Mouse (Mus musculus): ENCODE measurements around the gene Lhpp. TPM values are rescaled to one million over a fixed set of nuclear protein-coding genes. Genes with fewer than 3 reads are reported as not detected.

Gene Lhpp
- polyA plus RNA-seq, 1 experiment from 2014 or later, result 15.1 TPM

DNA sequence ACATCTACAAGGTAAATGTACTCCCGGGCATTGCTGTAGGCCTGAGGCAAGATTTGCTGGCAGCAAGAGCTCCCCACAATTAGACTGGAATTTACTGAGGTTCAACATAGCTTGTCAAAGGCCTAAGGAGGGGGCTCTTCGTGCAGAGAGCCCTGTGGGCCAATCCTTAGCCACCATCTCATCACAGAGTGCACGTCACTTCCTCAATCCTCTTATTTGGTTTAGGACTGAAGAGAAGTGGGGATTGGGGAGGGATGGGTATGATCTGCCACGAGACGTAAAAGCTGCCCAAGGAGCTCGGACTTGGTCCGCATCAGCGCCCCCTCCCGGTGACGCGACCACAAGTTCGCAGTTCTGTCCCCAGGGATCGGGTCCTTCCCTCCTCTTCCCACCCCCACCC lies 34.8 kb upstream of the Lhpp start:
- H3K4me3 ChIP-seq (ENCODE audit: low read depth, low read length), result peak overlapping the region; percentile 69
- peak; percentile 87 for ATAC-seq (replicated peaks; ENCODE audit: low FRiP score)
- no peaks in the 10 kb centered on the region for H3K9me3 ChIP-seq (ENCODE audit: control insufficient read depth, low read length)
- peaks cover 5% of the 10 kb centered on the region; the same call in 1 of the 2 replicates for H3K27me3 ChIP-seq (ENCODE audit: control insufficient read depth, insufficient read depth, low read length)
- peak overlapping the region; percentile 83 for H3K4me2 ChIP-seq (ENCODE audit: low read depth, low read length, severe bottlenecking)
- H3K36me3 ChIP-seq (ENCODE audit: control insufficient read depth, insufficient read depth, low read length), result no peaks in the 10 kb centered on the region
- peaks cover 4% of the 10 kb centered on the region; the same call in 1 of the 2 replicates for H3K4me1 ChIP-seq (replicated peaks; ENCODE audit: control insufficient read depth, insufficient read depth, low read length)
- under 1% methylated on average over 13 of the region's 13 CpGs for WGBS
- peak overlapping the region; percentile 78 for H3K27ac ChIP-seq (ENCODE audit: low read depth, low read length)
- peak overlapping the region; percentile 67 for H3K9ac ChIP-seq (ENCODE audit: low read length)
- peak; percentile 91 for DNase-seq (ENCODE audit: low spot score)

DNA sequence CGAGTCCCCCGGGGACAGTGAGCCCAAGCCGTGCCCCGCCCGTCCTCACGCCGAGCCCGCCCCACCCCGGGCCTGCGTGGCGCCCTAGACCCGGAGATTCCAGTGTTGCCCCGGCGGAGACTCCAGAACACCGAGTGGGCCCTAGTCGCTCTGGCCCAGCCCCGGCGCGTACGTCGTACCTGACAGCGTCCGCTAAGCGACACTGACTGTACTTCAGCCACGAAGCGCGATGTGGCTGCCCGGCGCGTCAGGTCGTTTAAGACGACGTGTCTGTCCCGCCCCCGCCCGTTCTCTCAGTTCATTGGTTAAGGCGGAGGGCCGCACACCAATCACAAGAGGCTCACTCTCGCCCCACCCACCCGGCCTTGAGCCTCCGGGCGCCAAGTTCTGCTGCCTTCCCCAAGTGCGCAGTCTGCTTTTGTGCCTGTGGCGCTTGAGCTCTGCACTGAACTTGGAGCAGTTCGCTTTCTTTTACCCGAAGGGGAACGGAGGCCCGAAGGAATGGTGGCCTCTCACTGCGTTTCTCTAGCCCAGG lies 34.3 kb upstream of the Lhpp start, which contains the start of gene Oat:
TSS of gene Oat (minus strand) at position 283 of the 535 bp plus-strand sequence.
- no peaks in the 10 kb centered on the region for H3K36me3 ChIP-seq (ENCODE audit: control insufficient read depth, insufficient read depth, low read length)
- H3K27me3 ChIP-seq (ENCODE audit: control insufficient read depth, insufficient read depth, low read length), result peaks cover 5% of the 10 kb centered on the region; the same call in 1 of the 2 replicates
- DNase-seq (ENCODE audit: low spot score) (peak; percentile 97), ATAC-seq (replicated peaks; ENCODE audit: low FRiP score) (peak; percentile 97)
- under 1% methylated on average over 49 of the region's 49 CpGs for WGBS
- no peaks in the 10 kb centered on the region for H3K9me3 ChIP-seq (ENCODE audit: control insufficient read depth, low read length)
- H3K4me3 ChIP-seq (ENCODE audit: low read depth, low read length), result peak within 1 kb of the TSS; percentile 69
- H3K4me1 ChIP-seq (replicated peaks; ENCODE audit: control insufficient read depth, insufficient read depth, low read length), result peaks cover 4% of the 10 kb centered on the region; the same call in 1 of the 2 replicates
- H3K27ac ChIP-seq (ENCODE audit: low read depth, low read length), result peak within 1 kb of the TSS; percentile 78
- H3K4me2 ChIP-seq (ENCODE audit: low read depth, low read length, severe bottlenecking), result peak within 1 kb of the TSS; percentile 83
- H3K9ac ChIP-seq (ENCODE audit: low read length), result peak within 1 kb of the TSS; percentile 67

DNA sequence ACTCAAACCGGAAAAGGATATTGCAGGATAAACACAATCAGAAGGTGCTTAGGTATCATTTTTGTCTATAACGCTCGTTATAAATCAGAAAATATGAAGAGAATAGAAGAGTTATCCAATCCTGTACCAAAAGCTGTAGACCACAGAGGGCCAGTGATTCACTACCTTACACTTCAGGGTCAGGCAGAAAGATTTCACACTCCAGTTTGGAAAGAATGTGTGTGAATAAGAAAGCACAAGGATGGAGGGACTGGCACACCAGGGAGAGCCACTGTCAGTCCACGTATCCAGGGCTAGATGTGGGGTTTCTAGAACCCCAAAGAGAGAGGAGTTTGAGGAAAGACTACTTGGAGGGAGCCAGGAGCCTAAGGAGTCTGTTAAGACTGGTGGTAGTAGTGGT lies 33.5 kb upstream of the Lhpp start:
- peaks cover 4% of the 10 kb centered on the region; the same call in 1 of the 2 replicates for H3K4me1 ChIP-seq (replicated peaks; ENCODE audit: control insufficient read depth, insufficient read depth, low read length)
- ATAC-seq (replicated peaks; ENCODE audit: low FRiP score) (no peak), DNase-seq (ENCODE audit: low spot score) (no peak)
- H3K4me3 ChIP-seq (ENCODE audit: low read depth, low read length), result no peak overlapping the region
- H3K27ac ChIP-seq (ENCODE audit: low read depth, low read length), result no peak overlapping the region
- peaks cover 5% of the 10 kb centered on the region; the same call in 1 of the 2 replicates for H3K27me3 ChIP-seq (ENCODE audit: control insufficient read depth, insufficient read depth, low read length)
- peak overlapping the region; percentile 83; the same call in 1 of the 2 replicates for H3K4me2 ChIP-seq (ENCODE audit: low read depth, low read length, severe bottlenecking)
- 53% methylated on average over 4 of the region's 4 CpGs for WGBS
- H3K9me3 ChIP-seq (ENCODE audit: control insufficient read depth, low read length), result no peaks in the 10 kb centered on the region
- H3K9ac ChIP-seq (ENCODE audit: low read length), result peak overlapping the region; percentile 48; the same call in 1 of the 2 replicates
- H3K36me3 ChIP-seq (ENCODE audit: control insufficient read depth, insufficient read depth, low read length), result no peaks in the 10 kb centered on the region

DNA sequence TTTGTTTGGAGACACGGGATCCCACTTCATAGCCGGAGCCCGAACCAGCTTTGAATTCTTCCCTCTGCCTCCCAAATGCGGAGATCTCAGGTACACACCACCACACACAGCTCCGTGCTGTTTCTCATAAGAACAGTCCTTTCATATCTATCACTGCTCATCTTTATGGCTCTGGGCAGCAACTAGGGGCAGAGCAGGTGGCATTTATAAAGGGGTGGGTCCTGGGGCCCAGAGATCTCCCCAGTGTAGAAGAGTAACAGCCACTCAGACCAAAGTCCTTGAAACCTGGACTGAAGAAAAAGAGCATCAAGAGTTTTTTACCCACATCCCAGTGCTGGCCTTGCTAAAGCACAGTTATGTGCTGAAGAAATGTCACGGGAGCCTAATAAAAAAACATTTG lies 29.9 kb upstream of the Lhpp start:
- no peak overlapping the region for H3K27ac ChIP-seq (ENCODE audit: low read depth, low read length)
- H3K4me2 ChIP-seq (ENCODE audit: low read depth, low read length, severe bottlenecking), result no peak overlapping the region
- ATAC-seq (replicated peaks; ENCODE audit: low FRiP score) (no peak), DNase-seq (ENCODE audit: low spot score) (no peak)
- peaks cover 5% of the 10 kb centered on the region; the same call in 1 of the 2 replicates for H3K27me3 ChIP-seq (ENCODE audit: control insufficient read depth, insufficient read depth, low read length)
- no peaks in the 10 kb centered on the region for H3K36me3 ChIP-seq (ENCODE audit: control insufficient read depth, insufficient read depth, low read length)
- no peak overlapping the region for H3K9ac ChIP-seq (ENCODE audit: low read length)
- no peak overlapping the region for H3K4me3 ChIP-seq (ENCODE audit: low read depth, low read length)
- no peaks in the 10 kb centered on the region; the same call in 1 of the 2 replicates for H3K4me1 ChIP-seq (replicated peaks; ENCODE audit: control insufficient read depth, insufficient read depth, low read length)
- H3K9me3 ChIP-seq (ENCODE audit: control insufficient read depth, low read length), result no peaks in the 10 kb centered on the region
- 86% methylated on average over 6 of the region's 6 CpGs for WGBS

DNA sequence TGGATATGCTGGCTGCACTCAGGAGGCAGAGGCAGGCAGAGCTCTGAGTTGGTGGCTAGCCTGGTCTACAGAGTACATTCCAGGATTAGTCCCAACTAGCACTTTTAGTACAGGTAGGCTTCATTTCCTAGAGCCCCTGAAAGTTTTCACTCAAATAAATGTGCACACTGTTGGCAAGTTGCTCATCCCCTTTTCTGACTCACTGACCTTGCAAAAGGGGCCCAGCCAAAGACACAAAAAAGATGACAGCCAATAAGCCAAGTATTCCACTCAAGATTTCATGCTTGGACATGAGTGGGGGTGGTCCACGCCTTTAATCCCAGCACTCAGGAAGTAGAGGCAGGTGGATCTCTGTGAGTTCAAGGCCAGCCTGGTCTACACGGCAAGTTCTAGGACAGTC lies 29.0 kb upstream of the Lhpp start:
- Histone ChIP-seq H3K9me3 (ENCODE audit: control insufficient read depth, low read length) (no peaks in the 10 kb centered on the region), H3K4me3 (ENCODE audit: low read depth, low read length) (no peak overlapping the region), H3K36me3 (ENCODE audit: control insufficient read depth, insufficient read depth, low read length) (no peaks in the 10 kb centered on the region), H3K9ac (ENCODE audit: low read length) (no peak overlapping the region), H3K27ac (ENCODE audit: low read depth, low read length) (no peak overlapping the region), H3K4me2 (ENCODE audit: low read depth, low read length, severe bottlenecking) (no peak overlapping the region), H3K4me1 (replicated peaks; ENCODE audit: control insufficient read depth, insufficient read depth, low read length) (no peaks in the 10 kb centered on the region; the same call in 1 of the 2 replicates), H3K27me3 (ENCODE audit: control insufficient read depth, insufficient read depth, low read length) (peaks cover 5% of the 10 kb centered on the region; the same call in 1 of the 2 replicates)
- DNase-seq (ENCODE audit: low spot score) (no peak), ATAC-seq (replicated peaks; ENCODE audit: low FRiP score) (no peak)
- 86% methylated on average over 2 of the region's 2 CpGs for WGBS

DNA sequence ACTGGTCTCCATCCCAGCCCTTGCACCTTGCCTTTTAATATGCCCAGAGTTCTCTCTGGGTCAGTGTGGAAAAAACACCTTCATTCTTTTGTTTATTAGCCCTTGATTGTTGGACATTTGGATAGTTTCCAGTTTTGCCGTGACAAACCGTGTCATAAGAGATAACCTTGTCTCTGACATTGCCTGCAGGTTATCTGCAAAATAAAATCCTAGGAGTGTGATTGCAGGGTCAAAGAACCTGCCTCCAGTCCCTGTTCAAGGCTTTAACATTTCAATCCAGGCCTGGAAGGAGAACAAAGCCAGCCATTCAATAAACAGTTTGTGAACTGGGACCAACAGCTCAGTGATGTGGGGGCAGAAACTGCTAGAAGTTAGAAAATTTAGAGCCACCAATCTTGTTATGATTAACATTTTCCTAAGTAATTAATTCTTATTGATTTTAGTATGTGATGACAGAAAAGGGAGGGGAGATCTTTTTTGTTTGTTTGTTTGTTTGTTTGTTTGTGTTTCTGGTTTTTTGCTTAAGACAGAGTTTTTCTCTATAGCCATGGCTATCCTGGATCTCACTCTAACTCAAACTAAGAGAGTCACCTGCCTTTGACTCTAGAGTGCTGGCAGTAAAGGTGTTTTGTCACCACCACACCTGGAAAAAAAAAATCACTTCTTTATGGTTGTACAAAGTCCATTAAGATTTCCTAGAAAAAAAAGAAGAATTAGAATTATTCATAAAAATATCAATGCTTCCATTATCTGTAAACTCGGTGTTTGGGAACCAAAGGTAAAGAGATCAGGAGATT lies 24.5 kb upstream of the Lhpp start:
- Histone ChIP-seq H3K27ac (ENCODE audit: low read depth, low read length) (no peak overlapping the region), H3K4me3 (ENCODE audit: low read depth, low read length) (no peak overlapping the region), H3K27me3 (ENCODE audit: control insufficient read depth, insufficient read depth, low read length) (no peaks in the 10 kb centered on the region), H3K4me2 (ENCODE audit: low read depth, low read length, severe bottlenecking) (no peak overlapping the region), H3K36me3 (ENCODE audit: control insufficient read depth, insufficient read depth, low read length) (no peaks in the 10 kb centered on the region), H3K9me3 (ENCODE audit: control insufficient read depth, low read length) (no peaks in the 10 kb centered on the region), H3K9ac (ENCODE audit: low read length) (no peak overlapping the region), H3K4me1 (replicated peaks; ENCODE audit: control insufficient read depth, insufficient read depth, low read length) (no peaks in the 10 kb centered on the region)
- WGBS, result 82% methylated on average over 3 of the region's 3 CpGs
- ATAC-seq (replicated peaks; ENCODE audit: low FRiP score) (no peak), DNase-seq (ENCODE audit: low spot score) (no peak)

DNA sequence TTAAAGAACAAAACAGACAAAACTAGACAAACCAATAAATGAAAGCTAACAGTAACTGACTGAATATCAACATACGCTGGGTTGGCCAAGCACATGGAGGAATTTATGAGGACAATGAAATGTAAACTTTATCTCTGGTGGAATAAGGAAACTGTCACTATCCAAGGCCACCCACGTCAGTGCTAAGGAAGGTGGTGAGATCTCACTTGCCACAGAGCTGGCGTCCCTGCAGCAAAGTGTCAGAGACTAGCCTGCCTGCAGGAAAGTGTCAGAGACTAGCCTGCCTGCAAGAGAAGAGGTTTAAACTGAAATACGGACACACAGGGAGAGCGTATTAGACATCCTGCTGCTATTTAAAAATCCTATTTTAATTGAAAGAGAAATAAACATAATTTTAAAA lies 23.3 kb upstream of the Lhpp start:
- no peak overlapping the region for H3K4me2 ChIP-seq (ENCODE audit: low read depth, low read length, severe bottlenecking)
- H3K36me3 ChIP-seq (ENCODE audit: control insufficient read depth, insufficient read depth, low read length), result no peaks in the 10 kb centered on the region
- no peak for ATAC-seq (replicated peaks; ENCODE audit: low FRiP score)
- H3K9me3 ChIP-seq (ENCODE audit: control insufficient read depth, low read length), result no peaks in the 10 kb centered on the region
- no peaks in the 10 kb centered on the region for H3K27me3 ChIP-seq (ENCODE audit: control insufficient read depth, insufficient read depth, low read length)
- no peak for DNase-seq (ENCODE audit: low spot score)
- H3K4me3 ChIP-seq (ENCODE audit: low read depth, low read length), result no peak overlapping the region
- H3K27ac ChIP-seq (ENCODE audit: low read depth, low read length), result no peak overlapping the region
- WGBS, result 72% methylated on average over 5 of the region's 5 CpGs
- no peaks in the 10 kb centered on the region for H3K4me1 ChIP-seq (replicated peaks; ENCODE audit: control insufficient read depth, insufficient read depth, low read length)
- no peak overlapping the region for H3K9ac ChIP-seq (ENCODE audit: low read length)

DNA sequence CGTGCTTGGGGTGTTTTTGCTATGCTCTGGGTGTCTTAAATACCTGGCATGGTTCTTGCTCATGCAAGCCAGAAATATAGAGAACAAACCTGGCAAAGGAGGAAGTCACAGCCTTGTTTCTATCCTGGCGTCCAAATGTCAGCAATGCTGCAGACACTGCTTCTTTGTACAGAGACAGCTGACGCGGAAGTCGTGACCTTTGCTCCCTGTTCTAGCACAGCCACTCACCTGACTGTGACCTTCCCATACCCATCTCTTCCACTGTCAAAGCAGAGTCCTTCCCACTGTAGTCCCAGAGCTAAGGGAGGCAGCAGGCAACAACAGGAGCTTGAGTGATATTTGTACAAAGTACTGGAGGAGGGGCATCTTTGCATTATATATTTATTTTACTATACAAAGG lies 20.8 kb upstream of the Lhpp start:
- Histone ChIP-seq H3K9me3 (ENCODE audit: control insufficient read depth, low read length) (no peaks in the 10 kb centered on the region), H3K4me3 (ENCODE audit: low read depth, low read length) (no peak overlapping the region), H3K4me1 (replicated peaks; ENCODE audit: control insufficient read depth, insufficient read depth, low read length) (no peaks in the 10 kb centered on the region), H3K36me3 (ENCODE audit: control insufficient read depth, insufficient read depth, low read length) (no peaks in the 10 kb centered on the region), H3K27ac (ENCODE audit: low read depth, low read length) (no peak overlapping the region), H3K9ac (ENCODE audit: low read length) (no peak overlapping the region), H3K27me3 (ENCODE audit: control insufficient read depth, insufficient read depth, low read length) (no peaks in the 10 kb centered on the region), H3K4me2 (ENCODE audit: low read depth, low read length, severe bottlenecking) (no peak overlapping the region)
- DNase-seq (ENCODE audit: low spot score) (peak; percentile 37), ATAC-seq (replicated peaks; ENCODE audit: low FRiP score) (no peak)
- 62% methylated on average over 5 of the region's 5 CpGs for WGBS
